In genomic region chr13:62623577-62624276, GRCm38 (mm10) we compare ENCODE assay signal across 8 mouse cellular contexts. TPM values are rescaled to one million over a fixed set of nuclear protein-coding genes. Genes with fewer than 3 reads are reported as not detected.
DNase-seq lines count a peak whose midpoint lies in the region; ATAC-seq and TF ChIP-seq lines count a peak whose summit lies in the region.
"Not testable (repeated sequence)": the region's sequence is repeated elsewhere in the genome, so short reads cannot be mapped to it uniquely, and the experiment has no call there.

Gene 6720489N17Rik, minus strand, starts transcription at chr13:62624182.

- TF ChIP-seq EP300 in lung, postnatal 0 days (IDR thresholded peaks at IDR 0.05) = not testable (repeated sequence)

- not testable (repeated sequence) for H3K9me3 ChIP-seq in hindbrain, embryonic 11.5 days (ENCODE audit: control insufficient read depth, low read length); lung, postnatal 0 days (ENCODE audit: low read length)

- DNase-seq in R1 (ENCODE audit: low read depth, low spot score) = peak; percentile 89
- DNase-seq in cerebellum, postnatal 14 days = peak; percentile 74 to 79
- DNase-seq in frontal cortex, postnatal 10 days (ENCODE audit: low spot score in 2 of 2) = peak; percentile 35 to 72
- peak; percentile 85 for DNase-seq in hindbrain, embryonic 11.5 days (ENCODE audit: low spot score)
- peak; percentile 85 for DNase-seq in layer of hippocampus, adult 9-11 months
- DNase-seq in lung, postnatal 0 days (ENCODE audit: low spot score) = peak; percentile 89
- DNase-seq in ovary, postnatal 10 days (ENCODE audit: low spot score) = peak; percentile 41
- peak; percentile 89 for DNase-seq in thymus, postnatal 0 days (ENCODE audit: low spot score)

- H3K4me2 ChIP-seq in hindbrain, embryonic 11.5 days (replicated peaks; ENCODE audit: low read depth, low read length) = peak within 1 kb of the TSS; percentile 46
- H3K4me2 ChIP-seq in lung, postnatal 0 days (replicated peaks; ENCODE audit: low read depth, low read length) = peak within 1 kb of the TSS; percentile 57

- not testable (repeated sequence) for H3K4me1 ChIP-seq in hindbrain, embryonic 11.5 days (replicated peaks; ENCODE audit: control insufficient read depth, insufficient read depth, low read length); lung, postnatal 0 days (ENCODE audit: insufficient read depth, low read depth, low read length)

- H3K9ac ChIP-seq in hindbrain, embryonic 11.5 days (ENCODE audit: low read depth, low read length) = peak within 1 kb of the TSS; percentile 56
- 0 out of 2 replicates have a peak within 1 kb of the TSS, but pooled peaks have one; percentile 19 for H3K9ac ChIP-seq in lung, postnatal 0 days (replicated peaks; ENCODE audit: low read depth)

- TF ChIP-seq CTCF in lung, postnatal 0 days (IDR thresholded peaks at IDR 0.05) = not testable (repeated sequence)

- not testable (repeated sequence) for H3K27me3 ChIP-seq in hindbrain, embryonic 11.5 days (ENCODE audit: control insufficient read depth, insufficient read depth, low read length); lung, postnatal 0 days (replicated peaks; ENCODE audit: insufficient read depth, low read length)

- WGBS in hindbrain, embryonic 11.5 days = under 1% methylated on average over 15 of the region's 15 CpGs
- WGBS in lung, postnatal 0 days = under 1% methylated on average over 15 of the region's 15 CpGs

- peak within 1 kb of the TSS; percentile 37 for H3K4me3 ChIP-seq in hindbrain, embryonic 11.5 days (ENCODE audit: low read depth, low read length)
- H3K4me3 ChIP-seq in lung, postnatal 0 days (ENCODE audit: low read depth, low read length) = peak within 1 kb of the TSS; percentile 45

- ATAC-seq in hindbrain, embryonic 11.5 days (ENCODE audit: low FRiP score) = peak; percentile 100
- ATAC-seq in lung, postnatal 0 days = peak; percentile 100

- not testable (repeated sequence) for H3K27ac ChIP-seq in hindbrain, embryonic 11.5 days (ENCODE audit: low read depth, low read length); lung, postnatal 0 days (ENCODE audit: low read length)

- H3K36me3 ChIP-seq in hindbrain, embryonic 11.5 days (ENCODE audit: control insufficient read depth, insufficient read depth, low read length); lung, postnatal 0 days (ENCODE audit: insufficient read depth, low read length): not testable (repeated sequence)

RNA-seq across cellular contexts. Expression of gene 6720489N17Rik, which starts in this region (rescaled TPM):
- 12.0 and 13.8 TPM in 2 replicates for polyA plus RNA-seq in hindbrain, embryonic 11.5 days (2014; fragmentation: Nextera tagmentation; extraction: Ambion mirVana)
- 2.6 and 3.6 TPM in 2 replicates for polyA plus RNA-seq in lung, postnatal 0 days (2015; fragmentation: Nextera tagmentation; extraction: Ambion mirVana)
- polyA plus RNA-seq in thymus, postnatal 0 days (2015; fragmentation: Nextera tagmentation; extraction: Ambion mirVana) = 5.1 and 5.3 TPM in 2 replicates
